Mouse (Mus musculus): ENCODE results near the gene Ica1. TPM values are rescaled to one million over a fixed set of nuclear protein-coding genes. Genes with fewer than 3 reads are reported as not detected.

Ica1 gene
- total and polyA plus RNA-seq, 3 experiments: 0.36 TPM; not detected in 2

GRCm38 (mm10) chr6:8669343-8669742 is 108.9 kb downstream of the Ica1 start:
- Histone ChIP-seq H3K27me3 (ENCODE audit: control insufficient read depth in 1 of 2, insufficient read depth in 2 of 2, low read length in 2 of 2) (no peaks in the 10 kb centered on the region; a peak in 3 of 4 replicates), H3K9ac (ENCODE audit: control insufficient read depth, low read depth, low read length, poor library complexity, severe bottlenecking) (no peak overlapping the region), H3K36me3 (ENCODE audit: control insufficient read depth in 1 of 2, insufficient read depth in 2 of 2, low read length in 2 of 2) (no peaks in the 10 kb centered on the region), H3K79me2 (ENCODE audit: control insufficient read depth, insufficient read depth, low read length, poor library complexity) (no peaks in the 10 kb centered on the region), H3K4me1 (ENCODE audit: control insufficient read depth in 1 of 2, insufficient read depth in 2 of 2, low read length in 2 of 2) (no peaks in the 10 kb centered on the region), H3K4me3 (ENCODE audit: control insufficient read depth in 1 of 2, insufficient read depth in 1 of 2, low read depth in 2 of 2, low read length in 2 of 2) (no peak overlapping the region), H3K27ac (ENCODE audit: control insufficient read depth, low read depth, low read length) (no peak overlapping the region), H3K9me3 (replicated peaks; ENCODE audit: insufficient read depth, low read length) (no peaks in the 10 kb centered on the region)
- TF ChIP-seq UBTF (IDR thresholded peaks at IDR 0.05; ENCODE audit: borderline replicate concordance, insufficient read depth, low read depth, low read length): no peak
- TF ChIP-seq EP300 (IDR thresholded peaks at IDR 0.05; ENCODE audit: low read depth in 1 of 2, low read length in 2 of 2): no peak
- no peak for TF ChIP-seq SMC3 (IDR thresholded peaks at IDR 0.05; ENCODE audit: low read depth, low read length)
- no peak for TF ChIP-seq RCOR1 (IDR thresholded peaks at IDR 0.05; ENCODE audit: low read depth, low read length)
- TF ChIP-seq MYC (IDR thresholded peaks at IDR 0.05; ENCODE audit: low read depth, low read length): no peak
- TF ChIP-seq E2F4 (IDR thresholded peaks at IDR 0.05; ENCODE audit: borderline replicate concordance, low read depth, low read length): no peak
- TF ChIP-seq POLR2AphosphoS5 (IDR thresholded peaks at IDR 0.05; ENCODE audit: borderline replicate concordance, low read depth, low read length): no peak
- no peak for TF ChIP-seq ZC3H11A (IDR thresholded peaks at IDR 0.05; ENCODE audit: low read depth, low read length)
- TF ChIP-seq JUND (IDR thresholded peaks at IDR 0.05; ENCODE audit: low read depth, low read length): no peak
- TF ChIP-seq POLR2A (IDR thresholded peaks at IDR 0.05; ENCODE audit: control insufficient read depth in 1 of 2, insufficient read depth in 1 of 2, low read depth in 1 of 2, low read length in 2 of 2, poor library complexity in 1 of 2): no peak
- TF ChIP-seq ZKSCAN1 (IDR thresholded peaks at IDR 0.05; ENCODE audit: low read depth, low read length): no peak
- TF ChIP-seq MYB (IDR thresholded peaks at IDR 0.05; ENCODE audit: low read depth, low read length): no peak
- no peak for TF ChIP-seq POLR2AphosphoS2 (IDR thresholded peaks at IDR 0.05; ENCODE audit: low read length)
- no peak for TF ChIP-seq TBP (IDR thresholded peaks at IDR 0.05; ENCODE audit: low read depth, low read length)
- TF ChIP-seq ZNF384 (IDR thresholded peaks at IDR 0.05; ENCODE audit: low read depth, low read length): no peak
- TF ChIP-seq ZMIZ1 (IDR thresholded peaks at IDR 0.05; ENCODE audit: low read depth, low read length): no peak
- TF ChIP-seq TAL1 (IDR thresholded peaks at IDR 0.05; ENCODE audit: low read length): no peak
- TF ChIP-seq GATA1 (IDR thresholded peaks at IDR 0.05; ENCODE audit: low read depth, low read length): no peak
- no peak for TF ChIP-seq MAX (IDR thresholded peaks at IDR 0.05; ENCODE audit: low read length)
- TF ChIP-seq USF2 (IDR thresholded peaks at IDR 0.05; ENCODE audit: borderline replicate concordance in 1 of 2, insufficient read depth in 1 of 2, low read depth in 1 of 2, low read length in 2 of 2): no peak
- DNase-seq (ENCODE audit: low read depth, low spot score): no peak

GRCm38 (mm10) chr6:8668013-8668811 is 110.1 kb downstream of the Ica1 start:
- no peak for TF ChIP-seq HCFC1 (IDR thresholded peaks at IDR 0.05; ENCODE audit: low read depth, low read length)
- no peak for TF ChIP-seq EP300 (IDR thresholded peaks at IDR 0.05; ENCODE audit: low read depth in 1 of 2, low read length in 2 of 2)
- TF ChIP-seq ZC3H11A (IDR thresholded peaks at IDR 0.05; ENCODE audit: low read depth, low read length): no peak
- TF ChIP-seq ZKSCAN1 (IDR thresholded peaks at IDR 0.05; ENCODE audit: low read depth, low read length): no peak
- no peak for TF ChIP-seq NELFE (IDR thresholded peaks at IDR 0.05; ENCODE audit: low read depth, low read length)
- no peak for TF ChIP-seq SIN3A (IDR thresholded peaks at IDR 0.05; ENCODE audit: low read length)
- TF ChIP-seq ZNF384 (IDR thresholded peaks at IDR 0.05; ENCODE audit: low read depth, low read length): no peak
- no peak for TF ChIP-seq UBTF (IDR thresholded peaks at IDR 0.05; ENCODE audit: borderline replicate concordance, insufficient read depth, low read depth, low read length)
- no peak for TF ChIP-seq ELF1 (IDR thresholded peaks at IDR 0.05; ENCODE audit: low read depth, low read length)
- TF ChIP-seq BHLHE40 (IDR thresholded peaks at IDR 0.05; ENCODE audit: borderline replicate concordance, low read depth, low read length): no peak
- no peak for TF ChIP-seq ZMIZ1 (IDR thresholded peaks at IDR 0.05; ENCODE audit: low read depth, low read length)
- TF ChIP-seq CHD2 (IDR thresholded peaks at IDR 0.05; ENCODE audit: low read length): no peak
- no peak for TF ChIP-seq SMC3 (IDR thresholded peaks at IDR 0.05; ENCODE audit: low read depth, low read length)
- TF ChIP-seq GABPA (IDR thresholded peaks at IDR 0.05; ENCODE audit: low read depth, low read length): no peak
- no peak overlapping the region for H3K9ac ChIP-seq (ENCODE audit: control insufficient read depth, low read depth, low read length, poor library complexity, severe bottlenecking)
- no peaks in the 10 kb centered on the region for H3K36me3 ChIP-seq (ENCODE audit: control insufficient read depth in 1 of 2, insufficient read depth in 2 of 2, low read length in 2 of 2)
- H3K4me3 ChIP-seq (ENCODE audit: control insufficient read depth in 1 of 2, insufficient read depth in 1 of 2, low read depth in 2 of 2, low read length in 2 of 2): no peak overlapping the region
- H3K27me3 ChIP-seq (ENCODE audit: control insufficient read depth in 1 of 2, insufficient read depth in 2 of 2, low read length in 2 of 2): no peaks in the 10 kb centered on the region; a peak in 3 of 4 replicates
- no peaks in the 10 kb centered on the region for H3K4me1 ChIP-seq (ENCODE audit: control insufficient read depth in 1 of 2, insufficient read depth in 2 of 2, low read length in 2 of 2)
- no peaks in the 10 kb centered on the region for H3K79me2 ChIP-seq (ENCODE audit: control insufficient read depth, insufficient read depth, low read length, poor library complexity)
- H3K9me3 ChIP-seq (replicated peaks; ENCODE audit: insufficient read depth, low read length): no peaks in the 10 kb centered on the region
- DNase-seq (ENCODE audit: low read depth, low spot score): no peak
- H3K27ac ChIP-seq (ENCODE audit: control insufficient read depth, low read depth, low read length): no peak overlapping the region
